Mouse (Mus musculus) kidney, postnatal 10 days (tissue): ENCODE results near the gene Plekhh2.
"Not testable (repeated sequence)": the region's sequence is repeated elsewhere in the genome, so short reads cannot be mapped to it uniquely, and the experiment has no call there.

Source experiments
- DNase-seq: peaks from one replicate; pipeline ENCODE4 v3.0.0; 2021; ENCODE audit warnings: mixed read lengths

The Plekhh2 gene

DNA sequence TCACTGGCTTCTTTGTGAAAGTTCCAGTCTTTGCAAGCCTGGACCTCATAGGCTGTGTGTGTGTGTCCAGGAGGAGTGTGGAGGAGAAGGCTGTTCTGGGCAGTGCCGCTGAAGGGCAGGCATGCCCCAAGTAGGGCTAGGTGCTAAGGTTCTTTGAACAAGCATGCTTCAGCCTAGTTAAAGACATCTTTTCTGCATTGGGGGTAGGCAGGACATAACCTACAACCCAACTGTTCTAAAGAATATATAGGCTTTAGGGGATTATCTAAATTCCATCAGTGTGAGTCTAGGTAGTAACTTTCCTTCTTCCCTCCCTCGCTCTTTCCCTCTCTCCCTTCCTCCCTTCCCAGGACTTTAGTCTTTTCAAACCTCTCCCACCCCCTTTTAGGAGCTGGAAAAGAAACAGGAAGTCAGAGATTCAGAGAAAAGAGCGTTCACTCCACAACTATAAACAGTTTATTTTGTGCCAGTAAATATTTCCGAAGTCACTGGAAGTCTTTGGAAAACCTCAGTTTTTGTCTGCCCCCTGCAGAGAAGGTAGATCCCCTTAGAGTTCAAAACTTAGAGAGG is 906 bp downstream of the Plekhh2 start:
- peak; percentile 43 for DNase-seq

DNA sequence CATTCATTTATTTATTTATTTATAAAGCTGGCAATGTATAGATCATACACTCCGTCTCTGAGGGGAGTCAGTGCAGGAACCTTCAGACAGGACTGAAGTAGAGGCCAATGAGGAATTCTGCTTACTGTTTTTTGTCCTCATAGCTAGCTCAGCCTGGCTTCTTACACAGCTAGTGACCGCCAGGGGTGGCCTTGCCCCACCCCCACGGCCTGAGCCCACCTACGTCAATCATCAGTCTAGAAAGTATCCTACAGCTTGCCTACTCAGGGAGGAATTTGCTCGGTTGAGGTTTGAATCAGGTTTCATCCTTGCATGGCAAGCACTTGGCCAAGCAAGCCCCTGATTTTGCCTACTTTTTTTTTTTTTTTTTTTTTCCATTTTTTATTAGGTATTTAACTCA is 4.2 kb downstream of the Plekhh2 start:
- no peak for DNase-seq

DNA sequence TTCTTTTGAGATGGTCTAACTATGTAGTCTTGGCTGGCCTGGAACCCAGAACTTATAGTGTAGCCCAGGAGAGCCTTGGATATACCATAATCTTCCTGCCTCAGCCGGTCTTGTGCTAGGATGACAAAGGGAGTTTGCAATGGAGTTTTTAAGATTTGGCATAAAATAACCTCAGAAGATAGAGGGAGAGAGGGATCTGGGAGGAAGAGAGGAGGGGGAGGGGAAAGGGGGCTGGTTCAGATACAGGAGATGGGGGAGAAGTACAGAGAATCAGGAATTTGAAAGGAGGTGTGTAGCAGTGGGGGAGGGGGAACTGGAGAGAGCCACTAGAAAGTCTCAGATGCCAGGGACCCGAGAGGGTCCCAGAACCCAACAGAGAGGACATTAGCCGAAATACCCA is 7.7 kb downstream of the Plekhh2 start:
- no peak for DNase-seq

DNA sequence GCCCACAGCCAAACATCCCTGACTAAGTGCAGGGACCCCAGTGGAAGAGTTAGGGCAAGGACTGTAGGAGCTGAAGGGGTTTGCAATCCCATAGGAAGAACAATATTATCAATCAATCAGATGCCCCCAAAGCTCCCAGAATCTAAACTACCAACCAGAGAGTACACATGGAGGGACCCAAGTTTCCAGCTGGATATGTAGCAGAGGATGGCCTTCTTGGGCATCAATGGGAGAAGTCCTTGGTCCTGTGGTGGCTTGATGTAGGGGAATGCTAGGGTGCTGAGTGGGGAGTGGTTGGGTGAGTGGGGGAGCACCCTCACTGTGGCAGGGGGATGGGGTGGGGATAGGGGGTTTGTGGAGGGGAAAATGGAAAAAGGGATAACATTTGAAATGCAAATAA is 8.4 kb downstream of the Plekhh2 start:
- DNase-seq: no peak

DNA sequence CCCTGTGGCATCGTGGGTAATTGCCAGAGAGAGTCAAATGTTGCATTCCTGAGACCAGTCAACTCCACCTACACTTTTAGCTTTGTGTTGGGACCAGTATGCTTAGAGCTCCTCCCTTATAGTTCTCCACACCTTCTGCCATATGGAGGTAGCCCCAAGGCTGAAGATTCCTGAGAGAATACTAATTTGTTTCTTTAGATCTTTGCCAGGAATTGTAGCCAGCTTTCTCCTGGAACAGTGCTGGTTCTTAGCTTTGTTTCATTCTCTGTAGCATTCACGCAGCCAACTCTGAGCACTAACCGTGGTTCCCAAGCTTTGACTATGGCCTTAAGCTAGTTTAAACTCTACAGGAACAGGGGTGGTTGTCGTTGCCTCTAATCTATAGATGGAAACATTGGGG is 17.7 kb downstream of the Plekhh2 start:
- DNase-seq: no peak

DNA sequence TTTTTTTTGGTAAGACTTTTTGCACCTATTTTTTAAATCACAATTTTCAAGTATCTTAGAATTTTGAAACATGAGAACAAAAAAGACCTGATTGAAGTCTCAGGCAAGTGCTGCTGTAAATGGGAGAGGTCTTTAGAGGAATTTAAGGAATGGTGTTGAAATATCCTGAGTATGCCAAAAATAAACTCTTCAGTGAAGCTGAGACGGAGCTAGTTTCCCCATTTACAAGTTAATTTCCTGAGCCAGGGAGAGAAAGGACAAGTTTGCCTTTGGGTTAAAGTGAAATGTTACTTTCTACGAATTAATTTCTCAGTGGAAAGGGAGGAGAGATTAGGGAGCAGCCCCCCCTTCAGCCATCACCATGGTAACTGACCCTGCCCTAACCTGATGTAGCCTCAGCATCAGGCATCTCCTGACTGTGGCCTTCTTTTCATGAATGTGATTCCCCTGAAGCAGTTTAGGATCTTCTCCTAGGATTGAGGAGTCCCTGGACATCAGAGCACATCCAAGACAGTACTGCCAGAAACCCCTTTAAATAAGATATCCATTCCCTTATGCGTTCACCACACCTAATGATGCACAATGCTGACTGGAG is 18.6 kb downstream of the Plekhh2 start:
- no peak for DNase-seq

DNA sequence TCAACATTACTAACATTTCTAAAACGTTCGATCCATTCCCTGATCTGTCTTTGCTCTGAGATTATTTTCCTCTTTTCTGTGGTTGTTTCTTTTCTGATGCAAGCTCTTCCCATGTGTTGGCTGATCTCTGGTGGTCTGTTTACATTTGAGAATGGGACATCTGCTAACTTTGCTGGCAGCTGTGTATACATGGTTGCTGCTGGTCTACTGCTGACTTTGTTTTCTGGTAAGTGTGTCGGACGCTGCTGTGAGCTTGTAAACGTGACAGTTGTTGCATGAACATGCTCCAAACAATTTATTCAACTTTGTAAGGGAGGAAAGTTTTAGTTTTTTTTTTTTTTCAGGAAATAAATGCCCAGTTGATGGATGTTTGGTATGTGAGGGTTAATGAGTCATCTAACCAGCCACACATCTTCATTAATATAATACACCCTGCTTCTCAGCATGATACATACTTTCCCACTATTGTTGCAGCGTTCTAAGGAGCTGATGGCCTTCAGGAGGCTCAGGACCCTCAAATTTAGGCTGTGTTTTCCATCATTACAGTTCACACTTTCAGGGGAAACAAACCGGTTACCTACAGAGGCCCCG is 21.3 kb downstream of the Plekhh2 start:
- DNase-seq: peak; percentile 18

DNA sequence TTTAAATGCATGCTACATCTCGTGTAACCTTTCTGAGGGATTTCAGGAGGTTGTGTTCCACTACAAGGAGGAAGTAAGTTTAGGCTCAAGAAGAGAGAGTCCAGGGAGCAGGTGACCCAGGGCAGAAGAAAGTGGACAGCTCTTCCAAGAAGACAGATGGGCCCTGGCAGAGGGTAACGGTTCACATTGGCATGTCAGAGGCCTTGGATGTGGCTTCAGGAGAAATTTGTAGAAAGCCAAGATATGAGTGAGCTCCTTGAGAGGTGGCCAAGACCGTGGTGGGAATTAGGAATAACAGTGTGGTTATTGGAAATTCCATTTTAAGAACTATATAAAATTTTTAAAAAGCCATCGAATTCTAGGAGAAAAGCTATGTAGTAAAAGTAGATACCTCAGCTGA is 22.1 kb downstream of the Plekhh2 start:
- no peak for DNase-seq

DNA sequence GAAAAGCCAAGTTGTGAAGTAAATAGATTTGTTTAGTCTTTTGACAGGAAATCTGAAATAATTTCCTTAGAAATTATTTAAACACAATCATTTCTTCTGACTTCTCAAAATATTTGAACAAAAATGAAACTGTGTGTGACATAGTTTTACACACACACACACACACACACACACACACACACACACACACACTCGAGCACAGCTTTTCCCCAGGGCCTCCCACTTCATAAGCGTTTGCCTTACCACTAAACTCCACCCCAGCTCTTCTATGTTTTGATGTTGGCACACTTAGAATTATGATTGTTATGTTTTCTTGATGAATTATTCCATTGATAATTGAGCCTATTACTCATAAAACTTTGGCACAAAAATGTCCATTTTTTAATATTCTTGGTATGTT is 22.9 kb downstream of the Plekhh2 start:
- DNase-seq: no peak

DNA sequence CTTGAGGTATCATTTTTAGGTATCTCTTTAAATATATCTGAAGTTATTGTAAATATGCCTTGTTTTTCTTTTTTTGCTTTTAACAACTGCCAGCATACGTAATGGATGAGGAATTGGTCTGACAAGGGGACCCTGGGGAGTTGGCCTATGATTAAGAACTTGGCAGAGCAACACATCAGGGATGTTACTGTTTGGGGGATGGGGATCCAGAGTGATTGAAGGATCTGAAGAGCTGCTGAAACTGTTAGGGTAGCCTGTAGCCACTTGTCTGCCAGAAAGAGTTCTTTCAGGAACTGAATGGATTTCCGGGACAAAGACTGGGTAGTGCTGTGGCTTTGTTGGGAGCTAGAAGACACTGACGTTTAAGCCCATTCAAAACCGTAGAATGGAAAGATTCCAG is 23.5 kb downstream of the Plekhh2 start:
- DNase-seq: peak; percentile 43

DNA sequence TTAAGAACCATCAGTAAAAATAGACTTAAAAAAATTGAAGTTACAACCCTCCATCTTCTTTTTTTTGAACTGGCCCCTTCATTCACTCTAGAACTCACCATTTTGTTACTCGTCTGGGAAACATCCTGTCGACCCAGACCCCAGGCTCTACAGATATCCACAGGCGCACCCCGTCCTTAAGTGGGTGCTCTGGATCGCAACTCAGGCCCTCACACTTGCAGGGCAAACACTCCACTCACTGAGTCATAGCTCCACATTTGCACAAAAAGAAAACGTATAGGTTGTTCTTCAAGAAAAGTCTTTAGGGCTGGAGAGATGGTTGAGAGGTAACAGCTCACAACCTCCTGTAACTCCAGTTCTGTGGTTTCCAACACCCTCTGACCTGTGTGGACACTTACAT is 25.6 kb downstream of the Plekhh2 start:
- no peak for DNase-seq

DNA sequence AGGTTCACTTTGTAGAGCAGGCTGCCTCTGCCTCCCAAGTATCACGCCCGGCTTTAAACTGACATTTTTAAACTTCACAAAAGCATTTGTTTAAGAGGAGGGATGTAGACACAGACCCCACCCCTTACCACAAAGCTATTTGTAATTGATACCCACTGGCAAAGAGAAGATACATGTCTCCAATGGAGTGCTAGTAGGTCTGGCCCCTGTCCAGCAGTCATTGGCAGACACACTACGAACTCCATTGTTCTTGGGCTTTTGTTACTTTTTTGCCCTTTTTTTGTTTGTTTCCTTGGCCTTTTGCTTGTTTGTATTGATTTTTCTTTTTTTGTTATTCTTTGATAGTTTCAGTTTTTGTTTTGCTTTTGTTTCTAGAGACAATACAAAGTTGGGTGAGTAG is 26.3 kb downstream of the Plekhh2 start:
- no peak for DNase-seq

DNA sequence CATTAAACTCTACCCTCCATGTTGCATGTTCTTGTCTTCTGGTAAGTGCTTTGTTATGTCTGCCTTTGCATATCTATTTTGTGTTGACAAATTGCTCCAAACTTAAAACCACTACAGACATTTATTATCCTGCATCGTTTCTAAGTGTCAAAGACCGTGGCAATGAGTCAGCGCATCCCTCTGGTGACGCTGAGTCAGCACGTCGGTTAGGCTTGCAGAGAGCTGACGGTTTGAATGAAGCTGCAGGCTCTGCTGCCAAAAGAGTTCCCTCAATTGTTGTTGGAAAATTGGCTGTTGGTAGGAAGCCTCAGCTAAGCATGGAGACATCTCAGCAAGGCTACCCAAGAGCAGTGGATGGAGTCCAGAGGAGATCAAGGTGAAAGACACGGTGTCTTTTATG is 28.9 kb downstream of the Plekhh2 start:
- DNase-seq: no peak

DNA sequence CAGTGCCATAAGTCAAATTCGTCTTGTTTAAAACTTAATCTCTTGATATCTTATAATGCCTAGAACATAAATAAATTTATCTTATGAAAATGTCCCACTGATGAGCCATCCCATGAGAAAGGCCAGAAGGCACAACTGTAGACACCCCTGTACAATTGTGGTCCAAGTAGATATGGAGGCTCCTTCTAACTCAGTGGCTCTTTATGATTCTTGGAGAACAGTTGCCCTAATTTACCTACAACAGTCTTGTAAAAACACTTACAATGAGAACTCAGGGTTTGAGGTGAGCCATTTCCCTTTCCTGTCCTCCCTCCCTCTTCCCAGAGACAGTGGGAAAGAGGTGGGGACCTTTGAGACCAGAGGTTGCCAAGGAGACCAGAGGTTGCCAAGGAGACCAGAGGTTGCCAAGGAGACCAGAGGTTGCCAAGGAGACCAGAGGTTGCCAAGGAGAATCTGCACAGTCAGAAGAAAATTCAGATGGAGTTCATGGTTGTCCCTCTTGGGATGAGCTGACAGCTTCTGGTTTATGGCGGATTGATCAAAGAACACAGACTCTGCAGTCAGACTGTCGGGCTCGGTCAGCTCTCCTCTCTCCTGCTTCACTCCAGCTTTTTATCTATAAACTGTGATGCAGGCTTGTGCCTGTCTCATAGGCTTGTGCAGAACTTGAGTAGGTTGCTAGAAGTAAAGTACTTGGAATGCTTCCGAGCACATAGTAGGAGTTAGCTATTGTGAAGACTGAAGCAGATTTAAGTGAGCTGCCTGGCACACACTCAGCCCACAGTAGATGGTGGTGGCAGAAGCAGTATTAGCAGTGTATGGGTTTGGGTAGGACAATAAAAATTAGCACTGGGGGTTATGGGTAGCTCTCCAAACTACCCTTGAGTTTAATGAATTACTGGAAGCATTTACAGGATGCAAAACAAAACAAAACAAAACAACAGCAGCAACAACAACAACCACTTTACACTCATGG is 39.5 kb downstream of the Plekhh2 start:
- DNase-seq: no peak

DNA sequence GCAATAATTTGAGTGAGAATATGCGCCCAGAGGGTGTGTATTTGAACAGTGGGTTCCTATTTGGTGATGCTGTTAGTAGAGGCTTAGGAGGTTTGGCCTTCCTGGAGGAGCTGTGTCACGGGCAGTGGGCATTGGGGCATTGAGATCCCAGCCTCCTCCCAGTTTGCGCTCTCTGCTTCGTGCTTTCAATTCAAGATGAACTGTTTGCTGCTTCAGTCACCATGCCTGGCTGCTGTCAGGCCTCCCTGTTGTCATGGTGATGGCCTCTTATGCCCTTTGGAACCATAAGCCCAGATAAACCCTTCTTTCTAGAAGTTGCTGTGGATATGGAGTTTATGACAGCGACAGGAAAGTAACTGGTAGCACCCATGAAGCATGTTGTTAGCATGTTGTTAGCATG is 40.5 kb downstream of the Plekhh2 start:
- no peak for DNase-seq

DNA sequence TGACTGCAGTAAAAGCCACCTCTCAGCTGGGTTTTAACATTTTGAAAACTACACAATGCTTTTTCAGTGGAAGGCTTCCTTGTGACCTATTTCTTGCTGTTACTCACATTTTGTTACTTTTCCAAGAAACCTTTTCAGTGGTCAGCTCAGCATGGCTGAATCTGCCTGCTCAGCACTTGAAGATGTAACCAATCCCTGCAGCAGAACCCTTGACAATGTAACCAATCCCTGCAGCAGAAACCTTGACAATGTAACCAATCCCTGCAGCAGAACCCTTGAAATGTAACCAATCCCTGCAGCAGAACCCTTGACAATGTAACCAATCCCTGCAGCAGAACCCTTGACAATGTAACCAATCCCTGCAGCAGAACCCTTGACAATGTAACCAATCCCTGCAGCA is 52.6 kb downstream of the Plekhh2 start:
- DNase-seq: not testable (repeated sequence)

DNA sequence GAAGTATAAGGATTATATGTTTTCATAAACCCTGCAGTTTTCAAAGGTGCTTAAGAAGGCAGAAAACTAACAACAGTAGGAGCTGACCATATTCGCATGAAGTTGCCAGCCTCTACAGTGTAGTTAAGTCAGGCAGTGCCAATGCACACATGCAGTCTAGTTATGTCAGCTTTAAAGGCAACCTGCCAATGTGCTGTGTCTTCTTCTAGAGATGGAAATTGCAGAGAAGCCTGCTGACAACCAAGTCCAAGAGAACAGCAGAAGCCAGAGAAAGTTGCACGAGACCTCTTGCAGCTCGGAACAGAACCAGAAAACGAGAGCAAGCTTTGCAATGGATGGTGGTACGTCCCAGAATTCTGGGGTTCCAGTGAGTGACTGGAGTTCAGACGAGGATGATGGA is 54.1 kb downstream of the Plekhh2 start:
- no peak for DNase-seq

DNA sequence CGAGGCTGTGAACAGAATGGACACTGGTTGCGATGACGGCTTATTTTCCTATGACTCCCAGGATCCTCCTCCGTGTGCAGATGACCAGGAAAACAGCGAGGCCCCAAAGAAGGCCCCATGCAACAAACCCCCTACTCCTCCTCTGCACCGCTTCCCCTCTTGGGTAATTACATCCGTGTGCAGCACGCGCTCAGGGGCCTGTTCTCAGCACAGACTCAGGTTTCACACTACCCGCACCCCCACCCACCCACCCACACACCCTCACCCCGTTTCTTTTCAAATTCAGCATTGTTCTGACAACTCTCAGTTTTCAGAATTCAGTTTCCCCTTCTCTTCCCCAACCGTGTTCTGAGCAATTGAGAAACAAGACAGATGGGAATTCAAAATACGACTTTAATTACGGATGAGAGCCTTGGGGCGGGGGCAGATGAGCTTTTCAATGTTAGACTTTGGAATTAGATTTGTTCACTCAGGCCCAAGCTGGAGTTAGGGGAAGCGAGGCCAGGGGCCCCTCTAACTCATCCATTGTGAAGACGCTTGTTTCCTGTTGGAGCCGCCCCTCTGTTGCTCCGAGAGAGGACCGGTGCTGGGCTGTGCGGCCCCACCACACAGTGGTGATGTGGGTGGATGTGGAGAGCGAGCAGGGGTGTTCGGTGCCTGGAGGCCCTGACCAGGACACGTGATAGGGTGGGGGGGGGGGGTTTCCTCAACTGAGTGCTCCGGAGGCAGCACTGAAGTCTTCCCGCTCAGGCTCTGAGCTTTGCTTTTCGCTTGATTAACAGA is 55.3 kb downstream of the Plekhh2 start:
- peak; percentile 26 for DNase-seq

DNA sequence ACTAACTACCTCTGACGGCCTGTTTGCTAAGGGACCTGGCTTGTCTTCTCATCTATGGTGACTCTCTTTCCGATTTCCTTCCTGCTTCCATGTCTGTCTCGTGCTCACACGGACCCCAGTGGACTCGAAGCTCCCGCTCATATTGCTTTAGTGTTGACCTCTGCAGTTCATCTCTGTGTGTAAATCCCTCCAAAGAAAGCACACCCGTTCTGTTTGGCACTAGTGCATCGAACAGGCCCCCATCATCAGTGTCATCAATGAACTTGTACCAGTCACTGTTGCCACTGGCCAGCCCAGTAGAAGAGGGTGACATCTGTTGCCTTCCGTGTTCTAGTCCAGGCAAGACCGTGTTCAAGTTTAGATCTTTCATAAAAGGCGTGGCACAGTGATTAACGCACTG is 57.1 kb downstream of the Plekhh2 start:
- no peak for DNase-seq

DNA sequence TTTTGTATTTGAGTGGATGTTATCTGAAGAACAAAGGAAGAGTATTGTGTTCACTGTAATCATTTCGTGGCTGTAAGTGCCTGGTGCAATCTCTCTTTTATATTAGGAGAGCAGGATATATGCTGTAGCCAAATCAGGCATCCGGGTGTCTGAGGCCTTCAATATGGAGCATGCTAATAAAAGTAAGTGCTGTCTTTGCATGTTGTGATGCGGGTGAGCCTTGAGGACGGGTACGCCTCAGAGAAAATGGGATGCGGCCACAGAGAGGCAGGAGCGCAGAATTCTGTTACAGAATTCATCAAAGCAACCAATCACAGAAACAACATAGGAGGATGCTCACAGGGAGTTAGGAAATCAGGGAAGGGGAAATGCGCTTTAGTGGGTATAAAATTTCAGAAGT is 58.1 kb downstream of the Plekhh2 start:
- DNase-seq: no peak

DNA sequence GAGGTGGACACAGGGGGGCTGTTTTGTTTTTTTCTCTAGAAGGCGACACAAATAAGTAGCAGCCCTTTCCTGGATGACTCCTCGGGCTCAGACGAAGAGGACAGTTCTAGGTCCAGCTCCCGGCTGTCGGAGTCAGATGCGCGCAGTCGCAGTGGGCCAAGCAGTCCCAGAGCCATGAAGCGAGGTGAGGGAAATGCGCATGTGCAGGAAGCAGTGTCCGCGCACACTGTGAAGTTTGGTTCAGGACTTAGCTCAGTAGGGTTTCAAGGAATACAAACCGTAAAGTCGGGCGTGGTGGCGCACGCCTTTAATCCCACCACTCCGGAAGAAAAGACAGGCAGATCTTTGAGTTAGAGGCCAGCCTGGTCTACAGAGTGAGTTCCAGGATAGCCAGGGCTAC is 59.9 kb downstream of the Plekhh2 start:
- no peak for DNase-seq

DNA sequence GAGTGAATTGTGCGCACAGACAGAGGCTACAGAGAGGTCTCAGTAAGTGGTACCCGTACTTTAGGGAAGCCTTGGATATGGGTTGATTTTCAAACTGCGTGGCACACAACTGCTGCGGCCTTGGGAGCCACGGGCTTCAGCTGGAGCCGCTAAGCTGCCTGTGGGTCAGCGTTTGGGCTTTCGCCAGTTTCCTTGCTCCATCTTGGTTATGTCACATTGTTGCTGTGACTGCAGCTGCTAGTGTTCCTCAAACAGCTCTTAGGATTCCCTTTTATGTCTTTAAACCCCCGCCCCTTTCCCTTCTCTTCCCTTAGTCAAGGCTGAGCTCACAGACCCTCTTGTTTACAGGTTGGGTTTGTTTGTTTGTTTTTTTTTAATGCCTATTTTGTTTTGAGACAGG is 61.6 kb downstream of the Plekhh2 start:
- peak; percentile 54 for DNase-seq

DNA sequence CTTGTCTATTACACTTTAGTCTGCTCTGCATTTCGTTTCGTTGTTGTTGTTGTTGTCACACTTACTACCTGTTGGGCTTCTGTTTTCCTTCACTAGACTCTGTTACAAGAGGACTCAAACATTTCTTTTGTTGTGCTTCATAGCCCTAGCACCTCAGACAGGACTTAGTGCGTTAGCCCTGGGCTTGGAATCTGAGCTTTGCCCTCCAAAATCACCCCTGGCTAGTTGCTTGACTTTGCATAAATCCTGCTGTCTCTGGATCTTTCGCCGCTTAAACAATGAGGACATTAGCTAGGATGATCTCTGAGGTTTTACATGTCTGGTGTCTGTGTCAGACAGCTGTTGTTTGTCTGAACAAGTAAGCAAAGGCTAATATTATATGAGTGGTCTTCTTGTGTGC is 62.2 kb downstream of the Plekhh2 start:
- DNase-seq: peak; percentile 28
